Mouse (Mus musculus) small intestine, adult 2 months (tissue): Measurements from ENCODE around the gene Plppr3.

ENCODE experiments used
- CTCF ChIP-seq: fragments of 200-500 bp; IDR thresholded peaks from 2 replicates; pipeline ENCODE4 v1.5.1; 2012; ENCODE audit warnings: low read depth, mild to moderate bottlenecking, control low read depth, inconsistent platforms, low read length, moderate library complexity, mixed read lengths; ENCODE audit not compliant: insufficient replicate concordance, insufficient read length; ENCODE audit errors: extremely low read depth
- POLR2A ChIP-seq: fragments of 200-500 bp; IDR thresholded peaks from 2 replicates; pipeline ENCODE4 v1.6.1; 2012; ENCODE audit warnings: low read depth, mild to moderate bottlenecking, control low read depth, inconsistent platforms, low read length, moderate library complexity

- TF ChIP-seq POLR2A = no peak
- TF ChIP-seq CTCF = no peak
Measured at GRCm38 (mm10) chr10:79910556-79910955, 36.1 kb upstream of the Plppr3 start, which contains the start of gene Gm26602.
